In the genomic region with DNA sequence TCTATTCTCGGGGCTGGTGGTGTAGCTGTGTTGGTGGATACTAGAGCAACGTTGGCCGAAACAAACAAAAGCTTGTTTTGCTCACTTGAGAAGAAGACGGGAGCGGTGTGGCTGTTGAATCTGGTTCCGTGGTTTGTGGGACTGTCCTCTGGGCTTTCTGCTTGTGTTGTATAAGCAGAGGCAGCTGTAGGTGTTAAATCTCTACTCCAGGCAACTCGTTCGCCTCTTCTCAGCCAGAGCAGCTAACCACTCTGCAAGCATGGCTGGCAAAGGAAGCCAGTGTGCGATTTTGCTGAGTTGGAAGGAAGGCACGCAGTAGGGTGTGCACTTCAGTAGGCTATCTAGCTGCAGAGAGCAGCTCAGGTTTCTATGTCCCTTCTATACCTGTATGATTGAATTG, we compare ENCODE assay signal across 30 mouse cellular contexts. TPM values are rescaled to one million over a fixed set of nuclear protein-coding genes. Genes with fewer than 3 reads are reported as not detected.
DNase-seq lines count a peak whose midpoint lies in the region; ATAC-seq lines count a peak whose summit lies in the region.
"Had no signal": no experiment of that assay in that cellular context is flagged by ENCODE, and none has a peak within 500 bp of the region (broad histone marks: within the 10 kb centered on the region; RNA-seq: fewer than 3 reads in every experiment).

No protein-coding gene starts in this region.

- no peak overlapping the region for H3K4me2 ChIP-seq in neural tube, embryonic 11.5 days (ENCODE audit: low read depth)
- H3K4me2 ChIP-seq: embryonic facial prominence, embryonic 12.5 days; heart, embryonic 12.5 days; hindbrain, embryonic 13.5 days; limb, embryonic 15.5 days; liver, embryonic 13.5 days had no signal

- no peak overlapping the region for H3K4me3 ChIP-seq in neural tube, embryonic 11.5 days (ENCODE audit: low read depth, low read length)
- H3K4me3 ChIP-seq: embryonic facial prominence, embryonic 12.5 days; heart, adult 2 months; heart, embryonic 12.5 days; hindbrain, embryonic 13.5 days; limb, embryonic 10.5 days; limb, embryonic 15.5 days; liver, embryonic 13.5 days had no signal

- no peaks in the 10 kb centered on the region for H3K9me3 ChIP-seq in neural tube, embryonic 11.5 days (ENCODE audit: control insufficient read depth, low read length)
- H3K9me3 ChIP-seq: embryonic facial prominence, embryonic 12.5 days; heart, embryonic 12.5 days; hindbrain, embryonic 13.5 days; limb, embryonic 10.5 days; limb, embryonic 15.5 days; liver, embryonic 13.5 days had no signal

- no peaks in the 10 kb centered on the region for H3K36me3 ChIP-seq in neural tube, embryonic 11.5 days (ENCODE audit: control insufficient read depth, insufficient read depth, low read length)
- H3K36me3 ChIP-seq: embryonic facial prominence, embryonic 12.5 days; heart, embryonic 12.5 days; hindbrain, embryonic 13.5 days; limb, embryonic 10.5 days; limb, embryonic 15.5 days; liver, embryonic 13.5 days had no signal

- H3K4me1 ChIP-seq in neural tube, embryonic 11.5 days (ENCODE audit: control insufficient read depth, insufficient read depth, low read length), result no peaks in the 10 kb centered on the region
- H3K4me1 ChIP-seq: embryonic facial prominence, embryonic 12.5 days; heart, embryonic 12.5 days; limb, embryonic 10.5 days; limb, embryonic 15.5 days had no signal

- H3K27me3 ChIP-seq in neural tube, embryonic 11.5 days (ENCODE audit: control insufficient read depth, insufficient read depth, low read length), result no peaks in the 10 kb centered on the region
- H3K27me3 ChIP-seq: embryonic facial prominence, embryonic 12.5 days; Patski had no signal

- H3K27ac ChIP-seq in neural tube, embryonic 11.5 days (ENCODE audit: low read depth, low read length), result 0 out of 2 replicates have a peak overlapping the region, but pooled peaks have one; percentile 8
- H3K27ac ChIP-seq: embryonic facial prominence, embryonic 12.5 days; heart, adult 2 months; hindbrain, embryonic 13.5 days; limb, embryonic 10.5 days; limb, embryonic 15.5 days; liver, embryonic 13.5 days; macrophage had no signal

- WGBS in neural tube, embryonic 11.5 days, result 82% methylated on average over 10 of the region's 10 CpGs

- peak; percentile 90 for ATAC-seq in frontal cortex, adult (ENCODE audit: low TSS enrichment)
- ATAC-seq in neural tube, embryonic 11.5 days (ENCODE audit: insufficient read depth, low FRiP score, low TSS enrichment), result no peak
- ATAC-seq: intestine, postnatal 0 days had no signal

- H3K9ac ChIP-seq in neural tube, embryonic 11.5 days (ENCODE audit: low read length), result no peak overlapping the region
- H3K9ac ChIP-seq: embryonic facial prominence, embryonic 12.5 days; heart, embryonic 12.5 days; hindbrain, embryonic 13.5 days; limb, embryonic 15.5 days; liver, embryonic 13.5 days had no signal

- no peak for DNase-seq in frontal cortex, postnatal 25 days (ENCODE audit: low spot score in 2 of 2)
- DNase-seq in neural tube, embryonic 11.5 days (ENCODE audit: low spot score), result no peak
- DNase-seq in neural tube, embryonic 10.5 days (ENCODE audit: extremely low spot score, low spot score), result no peak
- DNase-seq in brain, adult 2 months (ENCODE audit: low read depth, low spot score), result peak; percentile 64
- DNase-seq in skeletal muscle tissue, adult 2 months (ENCODE audit: low read depth, low spot score), result peak; percentile 7
- DNase-seq in testis, postnatal 10 days (ENCODE audit: low spot score), result no peak
- DNase-seq: adrenal gland, postnatal 10 days; cerebellum, adult 11 months; cerebellum, adult 9-10 months; cerebellum, postnatal 36 days; heart, adult 2 months; heart, postnatal 4 days; kidney, adult 9 months; kidney, postnatal 10 days; layer of hippocampus, postnatal 36 days; liver, embryonic 13.5 days; lung, adult 18-20 months; lung, postnatal 10 days; spleen, adult 18-20 months; thymus, adult 2 months; thymus, postnatal 36 days had no signal

RNA-seq across cellular contexts. Expression of gene Golga7b, which starts 20.9 kb away (rescaled TPM):
- 5.5 and 6.1 TPM in 2 replicates for polyA plus RNA-seq in neural tube, embryonic 11.5 days (2014; fragmentation: Nextera tagmentation; extraction: Ambion mirVana)
- polyA plus RNA-seq: limb, embryonic 10.5 days; macrophage had no signal

RNA-seq across cellular contexts. Expression of gene Sfrp5, which starts 24.4 kb away (rescaled TPM):
- 3.3 and 4.1 TPM in 2 replicates for polyA plus RNA-seq in neural tube, embryonic 11.5 days (2014; fragmentation: Nextera tagmentation; extraction: Ambion mirVana)

Comparison
In these comparisons a context has a peak if more than half of its experiments do, and no peak if none do; other contexts are left out.
1. DNase-seq: peak in brain, adult 2 months (single experiment) and skeletal muscle tissue, adult 2 months (single experiment); none in frontal cortex, postnatal 25 days (0 of 2), neural tube, embryonic 11.5 days (single experiment), neural tube, embryonic 10.5 days (single experiment) and testis, postnatal 10 days (single experiment).